Mouse (Mus musculus): Measurements from ENCODE around the gene Srp68.
A peak's percentile ranks its signal among the peaks of the same experiment; 100 is the strongest.

The Srp68 gene

GRCm38 (mm10) chr11:116274045-116274666 is at the start of gene Srp68:
Gene Srp68 (minus strand): TSS chr11:116274217.
- peak; percentile 84 for DNase-seq (ENCODE audit: low read depth, low spot score)

GRCm38 (mm10) chr11:116318719-116319659 is 45.0 kb upstream of the Srp68 start:
- peak; percentile 73 for DNase-seq (ENCODE audit: low read depth, low spot score)

GRCm38 (mm10) chr11:116312359-116312758 is 38.3 kb upstream of the Srp68 start:
- DNase-seq (ENCODE audit: low read depth, low spot score): no peak

- no peak for DNase-seq (ENCODE audit: low read depth, low spot score)
Observed at GRCm38 (mm10) chr11:116311169-116311568, 37.2 kb upstream of the Srp68 start.

- no peak for DNase-seq (ENCODE audit: low read depth, low spot score)
Observed at GRCm38 (mm10) chr11:116309601-116310000, 35.6 kb upstream of the Srp68 start.

GRCm38 (mm10) chr11:116307762-116308531 is 33.9 kb upstream of the Srp68 start:
- DNase-seq (ENCODE audit: low read depth, low spot score): no peak

GRCm38 (mm10) chr11:116307019-116307725 is 33.2 kb upstream of the Srp68 start, which contains the start of gene Exoc7:
Gene Exoc7 (minus strand): TSS chr11:116307233.
- no peak for DNase-seq (ENCODE audit: low read depth, low spot score)

- DNase-seq (ENCODE audit: low read depth, low spot score): peak; percentile 92
Observed at GRCm38 (mm10) chr11:116306126-116306982, 32.3 kb upstream of the Srp68 start.

GRCm38 (mm10) chr11:116305423-116305822 is 31.4 kb upstream of the Srp68 start:
- no peak for DNase-seq (ENCODE audit: low read depth, low spot score)

GRCm38 (mm10) chr11:116298621-116299020 is 24.6 kb upstream of the Srp68 start:
- no peak for DNase-seq (ENCODE audit: low read depth, low spot score)

- DNase-seq (ENCODE audit: low read depth, low spot score): no peak
Observed at GRCm38 (mm10) chr11:116298221-116298620, 24.2 kb upstream of the Srp68 start.

GRCm38 (mm10) chr11:116297017-116297416 is 23.0 kb upstream of the Srp68 start:
- DNase-seq (ENCODE audit: low read depth, low spot score): no peak

GRCm38 (mm10) chr11:116296191-116296734 is 22.2 kb upstream of the Srp68 start:
- no peak for DNase-seq (ENCODE audit: low read depth, low spot score)

- peak; percentile 75 for DNase-seq (ENCODE audit: low read depth, low spot score)
Observed at GRCm38 (mm10) chr11:116294319-116294718, 20.3 kb upstream of the Srp68 start.

GRCm38 (mm10) chr11:116293538-116294137 is 19.6 kb upstream of the Srp68 start:
- DNase-seq (ENCODE audit: low read depth, low spot score): no peak

- no peak for DNase-seq (ENCODE audit: low read depth, low spot score)
Observed at GRCm38 (mm10) chr11:116292401-116292800, 18.4 kb upstream of the Srp68 start.

GRCm38 (mm10) chr11:116290556-116290955 is 16.5 kb upstream of the Srp68 start:
- DNase-seq (ENCODE audit: low read depth, low spot score): no peak

GRCm38 (mm10) chr11:116287351-116287750 is 13.3 kb upstream of the Srp68 start:
- DNase-seq (ENCODE audit: low read depth, low spot score): no peak

- no peak for DNase-seq (ENCODE audit: low read depth, low spot score)
Observed at GRCm38 (mm10) chr11:116285770-116286191, 11.8 kb upstream of the Srp68 start.

- DNase-seq (ENCODE audit: low read depth, low spot score): no peak
Observed at GRCm38 (mm10) chr11:116283982-116284381, 10.0 kb upstream of the Srp68 start.
